Mouse (Mus musculus) MN1 (cell line): Measurements from ENCODE around the gene Ophn1.
A peak's percentile ranks its signal among the peaks of the same experiment; 100 is the strongest.

Source experiments
- DNase-seq: peaks from one replicate; pipeline ENCODE4 v3.0.0-alpha.2; 2016; ENCODE audit warnings: low spot score

Ophn1 gene

DNA sequence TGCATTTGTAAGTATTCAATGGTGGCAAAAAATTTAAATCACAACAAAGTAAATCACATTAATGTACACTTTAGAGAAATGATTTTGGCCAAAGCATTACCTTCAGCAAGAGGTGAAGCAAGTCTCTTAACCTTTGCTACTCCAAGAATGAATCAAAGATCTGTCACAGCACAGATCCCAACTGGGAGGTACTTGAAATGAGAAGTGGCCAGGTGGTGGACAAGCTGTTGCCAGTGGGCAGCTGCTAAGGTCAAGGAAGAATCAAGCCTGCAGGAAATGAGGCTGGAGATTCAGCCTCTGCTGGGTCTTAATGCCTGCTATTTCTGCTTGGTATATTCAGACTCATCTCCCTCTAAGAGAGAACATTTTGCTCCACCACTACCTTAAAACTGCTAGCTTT lies 87.0 kb downstream of the Ophn1 start:
- DNase-seq, result no peak

DNA sequence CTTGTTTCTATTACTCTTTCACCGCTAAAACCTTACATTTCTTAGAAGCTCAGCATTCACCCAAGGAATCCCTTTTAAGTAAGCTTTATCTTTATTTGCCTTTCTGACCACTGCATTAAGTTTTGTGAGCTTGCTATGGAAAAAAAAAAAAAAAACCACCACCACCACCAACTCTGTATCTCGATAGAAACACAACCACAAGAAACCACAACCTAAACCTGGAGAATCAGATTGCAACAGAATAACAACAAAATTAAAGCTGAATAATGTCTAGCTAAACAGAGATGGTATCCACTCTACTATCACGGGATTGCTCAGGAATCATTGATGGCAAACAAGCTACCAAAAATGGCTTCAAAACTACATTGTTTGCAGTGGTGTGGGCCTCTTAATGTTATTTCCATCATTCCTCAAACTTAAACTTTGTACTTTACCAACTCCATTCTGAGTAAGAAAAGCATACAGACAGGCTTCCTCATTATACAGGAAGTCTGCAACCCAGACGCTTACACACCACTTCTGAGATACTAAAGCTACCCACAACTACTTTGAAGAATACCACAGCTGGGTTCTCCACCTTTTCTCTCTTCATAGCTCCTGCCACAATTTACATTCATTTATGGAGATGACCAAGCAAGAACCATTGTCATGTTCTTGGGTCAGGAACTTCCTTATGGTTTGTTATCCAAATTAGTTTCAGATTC lies 116.4 kb downstream of the Ophn1 start:
- no peak for DNase-seq

DNA sequence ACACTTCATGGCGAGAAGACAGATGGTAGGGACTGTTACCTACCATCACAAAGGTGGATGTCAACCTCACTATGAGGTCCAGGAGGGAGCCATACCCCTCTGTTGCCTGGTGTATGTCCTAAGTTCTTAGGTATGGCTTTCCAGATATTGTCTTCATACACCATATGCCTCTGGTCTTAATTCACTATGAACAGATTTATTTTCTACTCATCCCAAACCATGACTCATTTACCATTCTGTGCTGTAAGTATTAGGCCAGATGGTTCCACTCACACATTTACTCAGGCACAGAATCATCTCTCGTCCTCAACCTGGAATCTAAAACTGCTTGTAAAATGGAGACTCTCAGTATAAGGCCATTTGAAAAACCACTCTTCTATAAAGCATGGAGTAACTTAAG lies 135.7 kb downstream of the Ophn1 start:
- no peak for DNase-seq

DNA sequence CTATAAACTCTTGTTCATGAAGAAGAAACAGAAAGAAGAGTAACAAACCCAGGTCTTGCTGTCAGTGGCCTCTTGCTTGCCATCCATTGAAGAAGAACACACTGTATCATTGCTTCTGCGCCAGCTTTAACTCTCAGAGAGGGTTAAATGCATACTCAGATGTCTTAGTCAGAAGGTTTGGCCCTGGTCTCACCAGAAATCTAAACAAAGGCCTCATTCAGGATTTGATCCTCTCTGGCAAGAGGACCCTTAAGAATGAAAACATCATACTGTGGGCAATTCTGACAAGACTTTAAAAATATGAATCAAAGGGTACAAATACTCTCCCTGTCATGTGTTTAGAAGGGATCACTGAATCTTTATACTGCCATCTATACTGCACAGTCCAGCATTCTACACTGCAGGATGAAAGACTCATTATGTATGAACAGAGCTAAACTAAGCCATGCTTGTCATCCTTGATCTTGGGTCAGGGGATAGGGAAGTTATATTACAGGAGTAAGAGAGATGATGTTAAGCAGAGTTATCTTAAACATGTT lies 139.5 kb downstream of the Ophn1 start:
- DNase-seq, result no peak

DNA sequence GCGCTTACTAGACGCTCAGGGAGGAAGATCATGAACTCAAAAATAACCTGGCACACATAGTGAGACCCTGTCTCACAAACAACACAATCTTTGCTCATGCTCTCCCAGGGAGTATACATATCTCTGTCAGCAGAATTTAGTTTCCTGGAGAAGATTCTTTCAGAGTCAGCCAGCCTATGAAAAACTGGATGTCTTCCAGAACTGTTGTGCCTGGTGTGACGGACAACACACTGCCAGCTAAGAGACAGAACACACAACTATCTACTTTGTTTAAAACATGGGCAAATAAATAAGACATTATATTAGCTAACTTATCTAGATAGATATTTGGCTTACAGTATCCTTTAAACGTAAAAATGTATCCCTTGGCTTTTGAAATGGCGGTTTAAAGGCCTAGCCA lies 154.1 kb downstream of the Ophn1 start:
- no peak for DNase-seq

DNA sequence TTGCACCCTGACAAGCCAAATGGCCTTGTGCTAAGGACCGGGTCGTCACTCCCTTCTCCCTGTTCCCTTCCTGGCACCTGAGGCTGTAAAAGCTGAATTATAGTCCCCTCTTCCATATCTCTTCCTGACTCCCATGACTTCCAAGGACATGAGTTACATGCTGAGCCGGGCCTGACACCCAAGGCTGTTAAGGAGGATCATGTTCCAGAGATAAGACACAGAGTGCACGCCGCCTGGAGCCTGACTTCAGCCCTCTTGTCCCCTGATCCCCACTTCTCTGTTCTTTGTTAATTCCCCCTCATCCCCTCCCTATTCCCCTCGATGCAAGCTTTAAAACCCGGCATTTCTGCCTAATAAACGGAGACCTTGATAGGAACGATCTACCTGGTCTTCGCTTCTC lies 167.8 kb downstream of the Ophn1 start:
- DNase-seq, result no peak

DNA sequence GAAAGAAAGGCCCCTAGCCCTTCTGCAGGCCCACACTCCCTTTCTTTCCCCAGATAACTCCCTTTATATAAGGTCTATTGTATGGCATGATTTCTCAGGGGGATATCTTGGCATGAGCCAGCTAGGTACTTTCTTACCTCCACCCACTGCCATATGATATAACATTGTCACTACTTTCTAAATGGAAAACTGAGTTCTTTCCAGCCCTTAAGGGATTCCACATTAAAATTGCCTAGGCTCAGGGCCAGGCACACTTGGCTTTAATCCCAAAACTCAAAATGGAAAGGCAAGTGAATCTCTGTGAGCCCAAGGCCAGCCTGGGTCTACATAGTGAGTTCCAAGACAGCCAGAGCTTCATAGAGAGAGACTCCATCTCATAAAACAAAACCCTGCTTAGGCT lies 183.1 kb downstream of the Ophn1 start:
- DNase-seq, result no peak

DNA sequence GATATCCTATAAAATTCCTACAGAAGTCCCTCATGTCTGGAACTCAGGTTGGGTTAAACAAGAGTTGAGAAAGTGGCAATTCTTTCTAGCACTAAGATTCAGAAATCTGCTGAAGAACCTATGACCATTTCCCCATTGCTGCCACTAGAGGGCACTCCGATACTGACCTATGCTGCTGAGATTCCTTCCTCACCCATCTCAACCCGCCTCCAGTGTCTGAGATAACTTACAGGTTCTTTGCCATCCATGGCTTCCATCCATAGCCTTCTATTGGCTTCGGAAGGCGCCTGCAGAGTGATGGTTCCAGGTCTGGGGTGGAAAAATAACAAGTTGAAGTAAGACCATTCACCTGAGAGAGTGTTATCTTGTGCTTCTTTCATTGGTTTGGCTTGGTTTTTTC lies 189.2 kb downstream of the Ophn1 start:
- DNase-seq, result peak; percentile 32

DNA sequence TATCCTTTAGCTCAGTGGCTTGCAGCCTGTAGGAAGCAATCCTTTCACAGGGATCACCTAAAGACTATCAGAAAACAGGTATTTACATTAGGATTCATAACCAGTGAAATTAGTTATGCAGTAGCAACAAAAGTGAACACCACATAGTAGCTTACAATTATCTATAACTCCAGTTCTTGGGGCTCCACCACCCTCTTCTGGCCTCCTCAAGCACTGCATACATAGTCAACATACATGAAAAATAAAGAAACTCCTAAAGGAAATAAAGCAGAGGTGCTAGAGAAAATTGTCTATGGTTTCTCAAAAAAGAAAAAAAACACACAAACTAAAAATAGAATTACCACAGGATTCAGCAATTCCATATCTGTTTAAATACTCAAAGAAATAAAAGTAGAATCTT lies 208.2 kb downstream of the Ophn1 start:
- DNase-seq, result no peak

DNA sequence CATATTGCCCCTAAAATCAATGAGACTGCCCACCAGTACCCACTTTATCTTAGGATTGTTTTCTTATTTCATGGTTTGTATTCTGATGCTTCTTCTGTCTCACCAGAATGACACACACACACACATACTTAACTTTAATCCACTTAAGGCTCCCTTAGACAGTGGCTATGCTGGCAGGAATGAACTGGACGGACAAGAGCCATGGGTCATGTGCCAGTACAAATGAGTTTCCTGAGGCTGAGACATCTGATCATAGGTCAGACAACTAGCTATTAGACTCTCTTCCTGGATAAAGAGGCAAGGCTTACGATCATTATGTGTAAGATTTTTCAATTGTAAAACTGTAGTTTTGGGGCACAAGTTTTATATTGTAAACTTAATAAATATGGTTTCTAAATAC lies 209.5 kb downstream of the Ophn1 start:
- no peak for DNase-seq

DNA sequence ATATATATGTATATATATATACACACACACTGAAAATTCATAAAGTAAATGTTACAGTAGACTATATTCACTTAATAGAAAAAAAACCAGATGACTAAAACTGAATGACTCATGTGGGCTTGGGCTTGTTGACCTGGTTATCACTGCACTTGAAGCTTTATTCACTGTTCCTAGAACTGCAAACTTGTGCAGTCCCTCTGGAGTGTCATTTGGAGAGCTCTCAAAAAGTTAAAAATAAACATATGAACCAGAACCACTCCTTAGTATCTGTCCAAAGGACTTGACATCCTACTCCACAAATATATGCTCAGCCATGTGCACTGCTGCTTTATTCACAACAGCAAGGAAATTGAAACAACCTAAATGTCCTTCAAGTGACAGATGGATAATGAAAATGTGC lies 219.8 kb downstream of the Ophn1 start:
- no peak for DNase-seq

DNA sequence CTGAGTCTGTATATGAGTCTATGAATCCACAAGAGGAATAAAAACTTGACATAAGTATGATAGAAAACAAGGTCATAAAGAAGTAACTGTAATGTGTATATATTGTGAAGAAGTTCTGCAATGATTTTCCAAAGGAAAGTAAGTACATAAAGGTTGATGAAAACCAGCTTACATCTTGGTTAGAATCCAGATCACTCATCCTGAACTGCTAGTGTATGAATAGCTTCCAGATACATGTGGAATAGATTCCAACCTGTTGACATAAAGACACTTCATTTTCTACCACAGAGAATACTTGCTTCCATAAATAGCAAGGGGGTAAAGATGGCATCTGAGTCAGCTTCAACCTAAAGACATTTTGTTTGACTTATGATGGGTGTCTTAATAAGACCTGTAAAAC lies 239.4 kb downstream of the Ophn1 start:
- DNase-seq, result no peak

DNA sequence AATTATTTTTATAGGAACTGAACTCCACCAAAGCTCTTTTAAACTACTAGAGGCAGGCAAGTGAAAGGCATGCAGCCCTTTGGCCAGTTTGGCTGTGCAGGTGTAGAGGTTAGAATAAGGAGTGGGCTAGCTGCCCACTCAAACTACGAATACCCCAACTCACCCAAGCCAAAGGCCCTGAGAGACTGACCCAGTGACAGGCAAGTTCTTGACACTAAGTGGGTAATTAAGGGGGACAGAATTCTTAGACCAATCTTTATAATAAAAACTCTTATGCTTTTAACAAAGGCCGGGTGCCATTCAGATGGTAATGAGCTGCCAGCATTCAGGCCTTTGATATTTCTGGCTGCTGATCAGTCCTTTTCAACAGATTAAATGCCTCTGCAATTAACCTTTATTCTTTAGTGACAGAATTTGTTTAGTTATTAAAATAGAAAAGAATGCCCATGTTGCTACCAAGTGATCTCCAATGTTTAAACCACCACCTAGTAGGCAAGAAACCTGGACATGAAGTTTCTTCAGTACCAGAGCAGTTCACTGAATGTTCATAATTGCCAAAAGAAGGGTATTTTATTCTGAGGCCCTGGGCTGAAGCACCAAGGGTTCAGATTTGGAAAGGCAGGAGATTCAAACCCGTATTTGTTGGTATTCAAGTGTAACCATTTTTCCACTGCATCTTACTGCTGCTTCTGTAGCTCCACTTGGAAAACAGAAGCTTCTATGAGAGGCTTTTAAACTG lies 262.0 kb downstream of the Ophn1 start:
- no peak for DNase-seq

DNA sequence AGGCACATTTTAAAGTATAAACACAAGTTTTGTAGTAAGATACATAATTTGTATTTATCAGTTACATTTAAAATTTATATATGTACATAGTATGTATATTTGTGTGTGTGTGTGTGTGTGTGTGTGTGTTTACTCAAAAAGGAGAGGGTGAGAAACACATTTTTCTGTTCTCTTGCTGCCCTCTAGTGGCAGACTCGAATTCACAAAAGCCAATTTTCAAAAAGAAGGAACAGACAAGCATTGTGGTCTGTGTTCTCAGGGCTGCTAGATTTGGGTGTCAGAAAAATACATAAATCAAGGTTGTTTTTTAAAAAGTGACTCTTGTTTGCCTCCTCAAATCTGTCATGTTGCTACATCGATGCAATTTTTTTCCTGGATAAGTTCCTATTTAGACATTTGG lies 272.0 kb downstream of the Ophn1 start:
- DNase-seq, result peak; percentile 6

DNA sequence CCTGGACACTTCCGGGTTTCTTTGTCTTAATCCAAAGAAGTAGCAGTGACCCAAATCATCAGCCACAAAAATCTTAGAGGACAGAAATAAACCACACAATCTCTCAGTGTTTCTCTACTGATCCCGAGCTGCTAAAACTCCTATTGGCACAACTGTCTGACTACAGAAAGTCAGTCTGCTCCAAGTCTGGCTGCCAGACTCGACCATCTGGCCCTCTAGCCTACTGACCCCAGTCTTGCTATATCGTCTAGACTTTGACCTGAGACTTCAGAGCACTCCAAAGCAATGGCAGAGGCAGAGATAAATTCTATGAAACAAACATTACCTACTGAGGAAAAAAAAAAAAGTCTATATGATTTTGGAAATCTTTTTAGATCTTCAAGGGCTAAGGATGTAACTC lies 273.4 kb downstream of the Ophn1 start:
- DNase-seq, result no peak

DNA sequence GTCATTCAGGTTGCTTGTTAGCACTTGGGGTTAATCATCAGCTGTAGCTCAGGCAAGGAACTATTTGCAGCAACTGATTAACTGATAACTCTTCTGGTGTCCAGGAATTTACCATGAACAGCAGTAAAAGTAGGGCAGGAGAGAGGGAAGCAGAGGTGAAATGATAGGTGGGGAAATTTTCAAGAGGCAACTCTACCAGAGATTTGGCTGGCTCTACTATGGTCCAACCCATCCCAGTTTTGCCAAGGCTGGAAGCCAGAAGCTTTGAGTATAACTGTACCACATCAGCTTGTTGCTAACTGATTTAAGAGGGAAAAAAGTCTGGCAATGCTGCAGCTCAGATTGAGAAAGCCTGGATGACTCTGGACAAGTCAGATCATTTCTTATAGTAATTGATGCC lies 316.6 kb downstream of the Ophn1 start:
- no peak for DNase-seq

DNA sequence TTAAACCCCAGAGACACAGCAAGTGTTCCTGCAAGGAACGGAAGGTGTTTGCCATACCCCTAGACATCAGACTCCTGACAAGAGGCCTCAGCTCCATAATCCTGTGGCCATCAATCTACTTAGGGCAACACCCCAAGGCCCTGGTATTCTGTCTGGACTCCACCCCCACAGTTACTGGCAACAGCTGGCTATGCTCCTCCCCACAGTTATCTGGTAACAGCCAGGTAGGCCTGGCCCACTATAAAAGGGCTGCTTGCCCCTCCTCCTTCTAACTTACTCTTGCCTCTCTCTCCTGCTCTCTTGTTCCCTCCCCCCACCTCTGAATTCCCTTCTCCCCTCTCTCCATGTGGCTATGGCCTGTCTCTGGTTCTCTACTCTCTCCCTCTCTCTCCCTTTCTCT lies 344.4 kb downstream of the Ophn1 start:
- DNase-seq, result no peak

DNA sequence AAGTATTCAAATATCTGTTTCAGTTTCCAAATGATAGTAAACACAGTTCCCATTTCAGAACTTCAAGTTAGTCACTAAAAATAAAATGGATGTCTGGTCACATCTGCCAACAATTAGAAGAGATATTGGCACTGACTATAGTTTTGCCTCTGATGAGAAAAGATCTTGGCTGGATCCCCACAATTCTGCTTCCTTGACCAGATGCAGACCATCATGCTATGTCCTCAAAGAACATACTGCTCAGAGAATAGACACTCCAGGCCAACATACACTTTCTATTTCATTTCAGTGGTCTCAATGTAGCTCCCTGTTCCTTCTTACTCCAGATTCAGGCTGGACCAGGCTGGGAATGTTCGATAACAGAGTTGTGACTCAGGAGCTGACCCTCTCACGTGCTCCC lies 375.5 kb downstream of the Ophn1 start:
- no peak for DNase-seq

DNA sequence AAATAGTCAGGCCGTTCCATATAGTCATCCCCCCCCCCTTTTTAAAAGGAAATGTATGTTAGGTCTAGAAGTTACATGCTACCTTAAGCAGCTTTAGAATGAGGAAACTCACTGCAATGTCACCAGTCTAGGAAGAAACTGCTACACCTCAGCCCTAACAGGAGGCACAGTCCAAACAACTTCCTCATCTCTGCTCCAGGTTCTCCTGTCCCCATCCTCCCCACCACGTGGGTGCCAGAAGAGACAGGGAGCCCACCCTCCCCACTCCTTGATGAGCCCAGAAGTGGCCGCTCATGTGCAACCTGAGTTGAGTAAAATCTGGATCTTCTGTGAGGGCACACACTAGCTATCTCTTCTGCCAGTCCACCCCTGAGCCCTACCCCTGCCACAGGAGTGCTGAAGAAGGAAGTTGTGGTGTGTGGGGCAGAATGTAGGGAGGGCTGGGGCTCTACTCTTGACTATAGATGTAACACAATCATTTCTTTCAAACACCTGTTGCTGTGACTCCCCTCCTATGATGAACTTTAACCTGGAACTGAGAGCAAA lies 376.4 kb downstream of the Ophn1 start:
- no peak for DNase-seq
